Mouse (Mus musculus): ENCODE measurements around the gene Scarb1. TPM values are rescaled to one million over a fixed set of nuclear protein-coding genes. Genes with fewer than 3 reads are reported as not detected.
A peak's percentile ranks its signal among the peaks of the same experiment; 100 is the strongest.

The Scarb1 gene
- polyA plus RNA-seq, 1 experiment from 2014 or later: 105 TPM

DNA sequence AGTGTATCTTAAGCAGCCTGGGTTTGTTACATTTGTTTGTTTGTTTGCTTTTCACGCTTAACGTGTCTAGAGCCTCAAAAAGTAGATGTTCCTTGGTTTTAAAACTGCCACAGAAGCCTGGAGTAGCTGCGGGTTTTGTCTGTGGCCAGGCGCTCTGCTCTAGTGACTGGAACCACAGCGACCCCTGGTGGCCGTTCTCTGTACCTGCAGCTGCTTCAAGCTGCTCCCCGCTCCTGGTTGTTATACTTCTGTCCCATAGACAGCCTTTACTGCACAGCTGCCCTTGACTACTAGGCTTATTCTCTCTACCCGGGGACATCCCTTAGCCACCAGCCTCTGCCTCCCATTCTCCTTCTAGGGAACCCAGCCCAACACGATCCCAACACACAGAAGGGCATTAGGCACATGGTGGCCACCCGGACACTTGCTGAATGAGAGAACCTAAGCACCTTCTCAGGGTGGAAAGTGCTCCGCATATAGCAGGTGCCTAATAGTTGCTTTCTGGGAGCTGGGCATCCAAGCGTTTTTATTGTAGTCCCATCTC lies 70.2 kb downstream of the Scarb1 start:
- 16% methylated on average over 12 of the region's 12 CpGs for WGBS (ENCODE audit: insufficient replicate concordance)
- no peak overlapping the region for H3K4me3 ChIP-seq (ENCODE audit: low read depth, low read length)
- no peak overlapping the region for H3K4me2 ChIP-seq (ENCODE audit: low read depth, low read length)
- no peak overlapping the region for H3K9ac ChIP-seq (replicated peaks)
- TF ChIP-seq EP300 (IDR thresholded peaks at IDR 0.05; ENCODE audit: low read depth) (no peak), CTCF (IDR thresholded peaks at IDR 0.05; ENCODE audit: low read depth) (peak; percentile 97)
- H3K27me3 ChIP-seq (ENCODE audit: insufficient read depth, low read length): no peaks in the 10 kb centered on the region
- DNase-seq (peak; percentile 87), ATAC-seq (no peak)
- H3K27ac ChIP-seq (ENCODE audit: low read depth): no peak overlapping the region
- no peaks in the 10 kb centered on the region for H3K9me3 ChIP-seq (ENCODE audit: low read length)
- H3K36me3 ChIP-seq (replicated peaks; ENCODE audit: insufficient read depth, low read length): no peaks in the 10 kb centered on the region
- H3K4me1 ChIP-seq (ENCODE audit: insufficient read depth): peaks cover 14% of the 10 kb centered on the region

DNA sequence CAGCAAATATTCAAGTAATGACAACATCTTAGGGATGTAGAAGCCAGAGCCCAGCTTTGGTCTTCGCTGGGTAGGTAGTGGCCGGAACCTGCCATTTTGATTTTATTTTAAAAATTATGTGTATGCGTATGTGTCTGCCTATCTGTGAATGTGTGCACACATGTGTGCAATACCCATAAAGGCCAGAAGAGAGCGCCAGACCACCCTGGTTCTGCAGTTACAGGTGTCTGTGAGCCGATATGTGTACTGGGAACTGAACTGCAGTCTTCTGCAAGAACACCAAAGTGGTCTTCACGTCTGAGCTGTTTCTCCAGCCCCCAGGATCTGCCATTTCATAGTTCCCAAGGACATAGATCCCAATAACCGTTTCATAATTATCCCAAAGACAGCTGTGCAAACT lies 71.1 kb downstream of the Scarb1 start:
- peaks cover 9% of the 10 kb centered on the region for H3K4me1 ChIP-seq (ENCODE audit: insufficient read depth)
- WGBS (ENCODE audit: insufficient replicate concordance): 82% methylated on average over 7 of the region's 7 CpGs
- H3K27ac ChIP-seq (ENCODE audit: low read depth): no peak overlapping the region
- H3K4me3 ChIP-seq (ENCODE audit: low read depth, low read length): no peak overlapping the region
- TF ChIP-seq EP300 (IDR thresholded peaks at IDR 0.05; ENCODE audit: low read depth): no peak
- TF ChIP-seq CTCF (IDR thresholded peaks at IDR 0.05; ENCODE audit: low read depth): peak; percentile 40
- DNase-seq: no peak
- H3K9ac ChIP-seq (replicated peaks): no peak overlapping the region
- H3K27me3 ChIP-seq (ENCODE audit: insufficient read depth, low read length): no peaks in the 10 kb centered on the region
- no peak for ATAC-seq
- H3K4me2 ChIP-seq (ENCODE audit: low read depth, low read length): no peak overlapping the region
- H3K9me3 ChIP-seq (ENCODE audit: low read length): no peaks in the 10 kb centered on the region
- H3K36me3 ChIP-seq (replicated peaks; ENCODE audit: insufficient read depth, low read length): no peaks in the 10 kb centered on the region

DNA sequence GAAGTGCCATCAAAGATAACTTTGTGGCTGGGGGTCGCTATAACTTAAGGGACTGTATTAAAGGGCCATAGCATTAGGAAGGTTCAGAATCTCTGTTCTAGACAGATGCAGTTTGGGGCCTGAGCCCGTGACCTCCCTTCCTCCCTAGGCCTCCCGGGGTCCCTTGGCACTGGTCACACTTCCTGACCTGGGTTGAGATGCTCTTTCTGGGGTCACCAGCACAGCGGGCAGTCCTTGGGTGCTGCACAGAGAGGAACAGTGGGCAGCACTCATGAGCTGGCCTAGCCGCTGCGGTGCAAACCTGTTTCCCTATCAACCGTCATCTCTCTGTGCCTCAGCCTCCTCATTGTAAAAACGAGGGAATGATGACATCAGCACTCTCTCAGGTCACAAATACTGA lies 71.5 kb downstream of the Scarb1 start:
- Histone ChIP-seq H3K27ac (ENCODE audit: low read depth) (no peak overlapping the region), H3K4me2 (ENCODE audit: low read depth, low read length) (no peak overlapping the region), H3K9ac (replicated peaks) (no peak overlapping the region), H3K36me3 (replicated peaks; ENCODE audit: insufficient read depth, low read length) (no peaks in the 10 kb centered on the region), H3K4me1 (ENCODE audit: insufficient read depth) (peaks cover 9% of the 10 kb centered on the region), H3K4me3 (ENCODE audit: low read depth, low read length) (no peak overlapping the region), H3K9me3 (ENCODE audit: low read length) (no peaks in the 10 kb centered on the region), H3K27me3 (ENCODE audit: insufficient read depth, low read length) (no peaks in the 10 kb centered on the region)
- no peak for ATAC-seq
- TF ChIP-seq CTCF (IDR thresholded peaks at IDR 0.05; ENCODE audit: low read depth) (no peak), EP300 (IDR thresholded peaks at IDR 0.05; ENCODE audit: low read depth) (no peak)
- WGBS (ENCODE audit: insufficient replicate concordance): 81% methylated on average over 8 of the region's 8 CpGs
- no peak for DNase-seq

DNA sequence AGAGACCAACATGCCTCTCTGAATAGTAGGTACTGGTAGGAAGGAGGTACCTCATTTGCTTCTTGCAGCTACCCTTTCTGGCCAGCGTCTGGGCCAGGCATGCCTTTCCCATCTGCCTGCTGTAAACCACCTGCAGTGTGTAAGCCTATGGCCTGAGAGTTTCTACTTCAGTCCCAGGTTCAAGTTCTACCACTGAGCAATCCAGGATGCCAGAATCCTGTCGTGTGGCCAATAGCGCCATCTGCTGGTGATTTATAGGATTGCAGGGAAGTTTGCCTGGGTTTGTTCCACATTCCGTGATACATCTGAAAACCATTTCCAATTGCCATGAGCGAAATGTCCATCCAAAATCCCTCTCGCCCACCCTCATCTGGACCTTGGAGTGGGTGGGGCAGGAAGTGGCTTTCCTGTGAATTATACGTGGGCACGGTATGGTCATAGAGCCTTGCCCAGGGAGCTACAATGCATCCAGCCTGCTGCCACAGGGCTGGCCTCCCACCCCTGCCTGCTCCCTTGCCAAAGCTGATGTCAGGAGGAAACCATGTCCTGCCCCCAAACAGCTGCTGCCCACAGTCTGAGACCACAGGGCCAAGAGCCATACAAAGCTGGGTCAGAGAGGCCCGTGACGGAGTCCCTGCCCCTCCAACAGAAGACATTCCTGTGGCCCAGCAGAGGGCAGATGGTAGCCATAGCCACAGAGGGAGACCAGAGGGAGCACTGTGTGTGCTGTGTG lies 72.7 kb downstream of the Scarb1 start:
- H3K4me2 ChIP-seq (ENCODE audit: low read depth, low read length): 0 out of 2 replicates have a peak overlapping the region, but pooled peaks have one; percentile 2
- no peak overlapping the region for H3K27ac ChIP-seq (ENCODE audit: low read depth)
- no peaks in the 10 kb centered on the region for H3K9me3 ChIP-seq (ENCODE audit: low read length)
- TF ChIP-seq EP300 (IDR thresholded peaks at IDR 0.05; ENCODE audit: low read depth): no peak
- TF ChIP-seq CTCF (IDR thresholded peaks at IDR 0.05; ENCODE audit: low read depth): peak; percentile 98
- no peak overlapping the region for H3K9ac ChIP-seq (replicated peaks)
- no peaks in the 10 kb centered on the region for H3K36me3 ChIP-seq (replicated peaks; ENCODE audit: insufficient read depth, low read length)
- DNase-seq (peak; percentile 77), ATAC-seq (no peak)
- peaks cover 9% of the 10 kb centered on the region for H3K4me1 ChIP-seq (ENCODE audit: insufficient read depth)
- H3K27me3 ChIP-seq (ENCODE audit: insufficient read depth, low read length): no peaks in the 10 kb centered on the region
- H3K4me3 ChIP-seq (ENCODE audit: low read depth, low read length): no peak overlapping the region
- 15% methylated on average over 10 of the region's 10 CpGs for WGBS (ENCODE audit: insufficient replicate concordance)

DNA sequence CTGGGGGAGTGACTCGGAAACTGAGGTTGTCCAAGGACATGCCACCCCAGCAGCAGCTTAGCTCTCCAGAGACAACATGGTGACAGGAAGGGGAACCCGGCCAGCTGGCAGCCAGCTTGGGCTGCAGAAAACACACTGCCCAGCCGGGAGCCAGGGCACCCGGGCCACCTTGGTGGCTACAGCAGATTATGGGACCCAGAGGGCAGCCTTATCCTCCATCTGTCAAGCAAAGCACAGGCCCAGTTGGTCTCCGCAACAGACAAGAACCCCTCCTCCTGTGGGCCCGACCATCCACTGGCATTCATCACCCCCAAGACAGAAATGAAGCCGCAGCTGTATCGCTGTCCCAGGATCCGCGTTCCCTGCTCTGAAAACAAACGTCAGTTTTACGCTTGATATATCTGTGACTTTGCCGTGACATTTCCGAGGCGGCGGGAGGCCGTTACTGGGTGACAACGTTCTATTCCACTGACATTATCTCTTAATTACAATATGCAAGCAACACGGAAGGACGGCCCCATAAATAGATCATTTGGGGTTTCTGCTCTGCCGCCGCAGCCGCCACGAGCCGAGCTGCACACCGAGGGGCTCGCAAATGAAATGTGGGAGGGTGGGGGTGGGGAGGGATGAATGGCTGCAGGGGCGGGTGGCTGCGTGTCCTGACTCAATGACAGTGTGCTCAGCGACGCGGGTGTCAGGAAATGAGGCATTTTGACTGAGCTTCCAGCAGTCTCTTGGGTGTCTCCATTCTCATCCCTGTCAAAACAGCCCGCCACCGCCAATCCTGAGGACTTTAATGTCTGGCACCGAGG lies 73.5 kb downstream of the Scarb1 start:
- Histone ChIP-seq H3K4me1 (ENCODE audit: insufficient read depth) (peaks cover 2% of the 10 kb centered on the region; the same call in 1 of the 2 replicates), H3K9ac (replicated peaks) (no peak overlapping the region), H3K4me3 (ENCODE audit: low read depth, low read length) (no peak overlapping the region), H3K27me3 (ENCODE audit: insufficient read depth, low read length) (no peaks in the 10 kb centered on the region), H3K27ac (ENCODE audit: low read depth) (no peak overlapping the region), H3K9me3 (ENCODE audit: low read length) (no peaks in the 10 kb centered on the region), H3K36me3 (replicated peaks; ENCODE audit: insufficient read depth, low read length) (no peaks in the 10 kb centered on the region), H3K4me2 (ENCODE audit: low read depth, low read length) (peak overlapping the region; percentile 2)
- DNase-seq (peak; percentile 27), ATAC-seq (no peak)
- no peak for TF ChIP-seq CTCF (IDR thresholded peaks at IDR 0.05; ENCODE audit: low read depth)
- TF ChIP-seq EP300 (IDR thresholded peaks at IDR 0.05; ENCODE audit: low read depth): no peak
- WGBS (ENCODE audit: insufficient replicate concordance): 45% methylated on average over 35 of the region's 35 CpGs

DNA sequence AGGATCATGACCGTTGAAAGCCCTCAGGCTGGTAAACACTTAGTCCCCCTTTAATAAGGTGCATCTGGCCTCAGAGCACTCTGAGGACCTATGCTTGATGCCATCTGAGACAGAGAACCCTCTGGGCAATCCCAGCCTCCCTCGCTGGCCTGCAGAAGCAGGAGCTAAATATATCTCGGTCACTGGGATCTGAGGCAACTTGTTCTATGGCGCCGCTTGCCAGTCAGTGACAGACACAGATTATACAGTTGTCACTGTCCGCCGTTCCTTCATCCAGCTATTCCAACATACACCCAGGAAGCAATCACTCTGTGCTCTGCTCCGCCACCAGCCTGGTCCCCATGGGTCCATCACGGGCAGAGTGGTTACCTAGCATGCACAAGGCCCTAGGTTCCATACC lies 74.8 kb downstream of the Scarb1 start:
- WGBS (ENCODE audit: insufficient replicate concordance): 78% methylated on average over 9 of the region's 9 CpGs
- ATAC-seq (no peak), DNase-seq (no peak)
- no peak overlapping the region for H3K9ac ChIP-seq (replicated peaks)
- H3K27ac ChIP-seq (ENCODE audit: low read depth): no peak overlapping the region
- TF ChIP-seq CTCF (IDR thresholded peaks at IDR 0.05; ENCODE audit: low read depth): no peak
- TF ChIP-seq EP300 (IDR thresholded peaks at IDR 0.05; ENCODE audit: low read depth): no peak
- no peaks in the 10 kb centered on the region for H3K27me3 ChIP-seq (ENCODE audit: insufficient read depth, low read length)
- no peak overlapping the region for H3K4me3 ChIP-seq (ENCODE audit: low read depth, low read length)
- no peaks in the 10 kb centered on the region for H3K9me3 ChIP-seq (ENCODE audit: low read length)
- peaks cover under 1% of the 10 kb centered on the region; the same call in 1 of the 2 replicates for H3K4me1 ChIP-seq (ENCODE audit: insufficient read depth)
- H3K4me2 ChIP-seq (ENCODE audit: low read depth, low read length): no peak overlapping the region
- no peaks in the 10 kb centered on the region for H3K36me3 ChIP-seq (replicated peaks; ENCODE audit: insufficient read depth, low read length)
